Mouse (Mus musculus): ENCODE results near the gene Fas.

The Fas gene

GRCm38 (mm10) chr19:34289948-34290789, at the start of gene Fas:
Gene Fas, plus strand, starts transcription at chr19:34290666.
- DNase-seq (ENCODE audit: low spot score in 2 of 2) = peak; percentile 57 to 59

- peak in 1 of 2 experiments; percentile 23 for DNase-seq (ENCODE audit: low spot score in 2 of 2)
These were observed 49.1 kb upstream of the Fas start for GRCm38 (mm10) chr19:34241247-34241915.

- DNase-seq (ENCODE audit: low spot score in 2 of 2) = no peak
These were observed 47.5 kb upstream of the Fas start for GRCm38 (mm10) chr19:34242925-34243324.

GRCm38 (mm10) chr19:34244056-34244455, 46.4 kb upstream of the Fas start:
- peak; percentile 41 to 64 for DNase-seq (ENCODE audit: low spot score in 2 of 2)

- DNase-seq (ENCODE audit: low spot score in 2 of 2) = no peak
These were observed 41.9 kb upstream of the Fas start for GRCm38 (mm10) chr19:34248558-34248957.

GRCm38 (mm10) chr19:34250621-34251020, 39.8 kb upstream of the Fas start:
- no peak for DNase-seq (ENCODE audit: low spot score in 2 of 2)

- no peak for DNase-seq (ENCODE audit: low spot score in 2 of 2)
These were observed 38.6 kb upstream of the Fas start for GRCm38 (mm10) chr19:34251900-34252299.

GRCm38 (mm10) chr19:34252450-34252849, 38.0 kb upstream of the Fas start:
- DNase-seq (ENCODE audit: low spot score in 2 of 2) = no peak

- peak in 1 of 2 experiments; percentile 57 for DNase-seq (ENCODE audit: low spot score in 2 of 2)
These were observed 36.2 kb upstream of the Fas start for GRCm38 (mm10) chr19:34254101-34254879.

- DNase-seq (ENCODE audit: low spot score in 2 of 2) = no peak
These were observed 35.4 kb upstream of the Fas start, which contains the start of gene Acta2 for GRCm38 (mm10) chr19:34254880-34255681. Gene Acta2, minus strand, starts transcription at chr19:34255590.

GRCm38 (mm10) chr19:34256149-34256548, 34.3 kb upstream of the Fas start:
- no peak for DNase-seq (ENCODE audit: low spot score in 2 of 2)

- no peak for DNase-seq (ENCODE audit: low spot score in 2 of 2)
These were observed 33.5 kb upstream of the Fas start for GRCm38 (mm10) chr19:34256936-34257335.

GRCm38 (mm10) chr19:34262273-34262974, 28.0 kb upstream of the Fas start:
- no peak for DNase-seq (ENCODE audit: low spot score in 2 of 2)

- no peak for DNase-seq (ENCODE audit: low spot score in 2 of 2)
These were observed 24.8 kb upstream of the Fas start for GRCm38 (mm10) chr19:34265604-34266193.

GRCm38 (mm10) chr19:34268991-34269390, 21.5 kb upstream of the Fas start:
- DNase-seq (ENCODE audit: low spot score in 2 of 2) = no peak

- peak; percentile 15 to 47 for DNase-seq (ENCODE audit: low spot score in 2 of 2)
These were observed 20.2 kb upstream of the Fas start for GRCm38 (mm10) chr19:34270106-34270726.

- no peak for DNase-seq (ENCODE audit: low spot score in 2 of 2)
These were observed 19.5 kb upstream of the Fas start for GRCm38 (mm10) chr19:34270824-34271464.

GRCm38 (mm10) chr19:34273073-34273472, 17.4 kb upstream of the Fas start:
- no peak for DNase-seq (ENCODE audit: low spot score in 2 of 2)

- no peak for DNase-seq (ENCODE audit: low spot score in 2 of 2)
These were observed 12.4 kb upstream of the Fas start for GRCm38 (mm10) chr19:34278078-34278477.

Data from natural killer cell, adult 2 months (primary cell).